Mouse (Mus musculus) T-helper 1 cell (primary cell): ENCODE results near the gene Gm27179.
"Not testable (repeated sequence)": the region's sequence is repeated elsewhere in the genome, so short reads cannot be mapped to it uniquely, and the experiment has no call there.

Experiments used
- in situ Hi-C: fragments of 300-600 bp; cut with MboI, MseI; formaldehyde crosslinking; loops from one replicate; pipeline ENCODE4 v1.15.1; 2025; ENCODE audit warnings: high pct_unique_total_duplicates

Gene Gm27179

GRCm38 (mm10) chr14:69512449-69512848 is at the start of gene Gm27179:
TSS of gene Gm27179 (minus strand) at chr14:69512549.
- in situ Hi-C loops: not testable (repeated sequence)

GRCm38 (mm10) chr14:69557550-69557949 is 45.2 kb upstream of the Gm27179 start:
- in situ Hi-C loops: not testable (repeated sequence)

GRCm38 (mm10) chr14:69556820-69557219 is 44.5 kb upstream of the Gm27179 start:
- in situ Hi-C loops: not testable (repeated sequence)

- in situ Hi-C loops: not testable (repeated sequence)
Measured at GRCm38 (mm10) chr14:69555110-69555831, 42.9 kb upstream of the Gm27179 start, which contains the start of gene Entpd4b. TSS of gene Entpd4b (plus strand) at chr14:69555424.

GRCm38 (mm10) chr14:69547310-69547709 is 35.0 kb upstream of the Gm27179 start:
- in situ Hi-C loops: not testable (repeated sequence)

- in situ Hi-C loops: not testable (repeated sequence)
Measured at GRCm38 (mm10) chr14:69545052-69545451, 32.7 kb upstream of the Gm27179 start.

- in situ Hi-C loops: not testable (repeated sequence)
Measured at GRCm38 (mm10) chr14:69544033-69544432, 31.7 kb upstream of the Gm27179 start.

- in situ Hi-C loops: not testable (repeated sequence)
Measured at GRCm38 (mm10) chr14:69542695-69543094, 30.3 kb upstream of the Gm27179 start.

GRCm38 (mm10) chr14:69540113-69540512 is 27.8 kb upstream of the Gm27179 start:
- in situ Hi-C loops: not testable (repeated sequence)

GRCm38 (mm10) chr14:69536539-69536938 is 24.2 kb upstream of the Gm27179 start:
- in situ Hi-C loops: not testable (repeated sequence)

- in situ Hi-C loops: not testable (repeated sequence)
Measured at GRCm38 (mm10) chr14:69526202-69526601, 13.9 kb upstream of the Gm27179 start.

- in situ Hi-C loops: not testable (repeated sequence)
Measured at GRCm38 (mm10) chr14:69523001-69523400, 10.7 kb upstream of the Gm27179 start.

- in situ Hi-C loops: not testable (repeated sequence)
Measured at GRCm38 (mm10) chr14:69520810-69521209, 8.5 kb upstream of the Gm27179 start.

- in situ Hi-C loops: not testable (repeated sequence)
Measured at GRCm38 (mm10) chr14:69507000-69507399, 5.3 kb downstream of the Gm27179 start.

GRCm38 (mm10) chr14:69503174-69503573 is 9.2 kb downstream of the Gm27179 start, which contains the start of gene Gm16867:
TSS of gene Gm16867 (minus strand) at chr14:69503362.
- in situ Hi-C loops: not testable (repeated sequence)

GRCm38 (mm10) chr14:69502440-69503150 is 9.8 kb downstream of the Gm27179 start:
- in situ Hi-C loops: not testable (repeated sequence)

- in situ Hi-C loops: not testable (repeated sequence)
Measured at GRCm38 (mm10) chr14:69496259-69496658, 16.1 kb downstream of the Gm27179 start.

GRCm38 (mm10) chr14:69494946-69495345 is 17.4 kb downstream of the Gm27179 start:
- in situ Hi-C loops: not testable (repeated sequence)

GRCm38 (mm10) chr14:69494522-69494921 is 17.8 kb downstream of the Gm27179 start:
- in situ Hi-C loops: not testable (repeated sequence)

GRCm38 (mm10) chr14:69488001-69488400 is 24.3 kb downstream of the Gm27179 start:
- in situ Hi-C loops: not testable (repeated sequence)

- in situ Hi-C loops: not testable (repeated sequence)
Measured at GRCm38 (mm10) chr14:69485466-69486135, 26.7 kb downstream of the Gm27179 start.
